Mouse (Mus musculus) testis, adult 10 weeks (tissue): ENCODE data around the gene Chad. TPM values are rescaled to one million over a fixed set of nuclear protein-coding genes. Genes with fewer than 3 reads are reported as not detected.

Source experiments
- polyA plus RNA-seq: library from polyadenylated mRNA; stranded (reverse); fragments of 350-450 nt; fragmentation: Illumina TruSeq; extraction: RNeasy Lipid Tissue Mini Kit (QIAGEN cat#74804); gene quantifications from one replicate; pipeline ENCODE4 v1.2.3, GENCODE M21; 2014; ENCODE audit warnings: low read depth, low replicate concordance

Gene Chad
- not detected for polyA plus RNA-seq

GRCm38 (mm10) chr11:94564437-94565150 lies at the start of gene Chad:
TSS of gene Chad (plus strand) at chr11:94565047.

GRCm38 (mm10) chr11:94521219-94521843 lies 43.5 kb upstream of the Chad start, which contains the start of gene Mycbpap:
TSS of gene Mycbpap (minus strand) at chr11:94521742.

GRCm38 (mm10) chr11:94548888-94549690 lies 15.8 kb upstream of the Chad start, which contains the start of gene Rsad1:
TSS of gene Rsad1 (minus strand) at chr11:94549255.

GRCm38 (mm10) chr11:94601321-94602281 lies 36.8 kb downstream of the Chad start, which contains the start of gene Acsf2:
TSS of gene Acsf2 (minus strand) at chr11:94601871.

Other genes starting within 250 kb of the Chad start
- 119 TPM for gene Luc7l3, start 243.1 kb upstream of the Chad start, polyA plus RNA-seq
- 60.7 TPM for gene Ankrd40, start 237.0 kb upstream of the Chad start, polyA plus RNA-seq
- gene Abcc3, start 172.1 kb upstream of the Chad start, polyA plus RNA-seq = 10.8 TPM
- gene Cacna1g, start 90.8 kb upstream of the Chad start, polyA plus RNA-seq = 0.21 TPM
- 105 TPM for gene Spata20, start 78.9 kb upstream of the Chad start, polyA plus RNA-seq
- gene Epn3, start 65.1 kb upstream of the Chad start, polyA plus RNA-seq = 0.04 TPM
- 56.3 TPM for gene Mycbpap, start 43.3 kb upstream of the Chad start, polyA plus RNA-seq
- 1.6 TPM for gene Rsad1, start 15.8 kb upstream of the Chad start, polyA plus RNA-seq
- 4.2 TPM for gene Acsf2, start 36.8 kb downstream of the Chad start, polyA plus RNA-seq
- gene Lrrc59, start 64.7 kb downstream of the Chad start, polyA plus RNA-seq = 63.4 TPM
- gene Mrpl27, start 88.7 kb downstream of the Chad start, polyA plus RNA-seq = 6.7 TPM
- 0.90 TPM for gene Eme1, start 88.9 kb downstream of the Chad start, polyA plus RNA-seq
- gene Xylt2, start 112.5 kb downstream of the Chad start, polyA plus RNA-seq = not detected
- gene Gm11541, start 139.5 kb downstream of the Chad start, polyA plus RNA-seq = 0.13 TPM
- gene Cdc34b, start 176.7 kb downstream of the Chad start, polyA plus RNA-seq = not detected
- gene Tmem92, start 217.7 kb downstream of the Chad start, polyA plus RNA-seq = not detected